Mouse (Mus musculus): ENCODE measurements around the gene Sptlc2.

DNA sequence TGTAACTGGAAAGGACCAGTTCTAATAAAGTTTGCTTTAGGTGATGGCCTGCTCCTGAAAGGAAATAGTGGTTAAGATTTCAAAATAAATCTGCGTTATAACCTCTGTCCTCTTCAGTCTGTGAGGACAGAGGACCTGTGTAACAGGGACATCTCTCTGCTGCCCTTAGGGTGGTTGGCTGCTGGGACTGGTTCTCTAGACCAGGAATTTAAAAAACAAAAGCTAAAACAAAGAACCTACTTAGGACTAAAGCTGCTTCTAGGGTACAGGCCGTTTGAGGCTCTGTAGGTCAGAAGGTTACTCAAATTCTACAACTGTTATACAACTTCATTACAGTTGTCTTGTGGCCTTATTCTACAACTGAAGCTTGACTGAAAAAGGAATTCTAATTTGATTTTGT, 75.1 kb downstream of the Sptlc2 start:
- no peak for TF ChIP-seq CTCF (IDR thresholded peaks at IDR 0.05; ENCODE audit: low read depth, low read length)
- TF ChIP-seq POLR2A (IDR thresholded peaks at IDR 0.05; ENCODE audit: extremely low read depth, insufficient read depth, low read length), result no peak

Data from liver, adult 2 months (tissue).